Mouse (Mus musculus) mature B cell (primary cell): ENCODE results near the gene Lamp3.
"Not testable (repeated sequence)": the region's sequence is repeated elsewhere in the genome, so short reads cannot be mapped to it uniquely, and the experiment has no call there.

ENCODE experiments used
- in situ Hi-C: fragments of 300-500 bp; cut with MboI; formaldehyde crosslinking; loops from 2 replicates; pipeline ENCODE4 v1.14.3; 2019

Lamp3 gene

GRCm38 (mm10) chr16:19706216-19706615, at the start of gene Lamp3:
Gene Lamp3 (minus strand): TSS chr16:19706375.
- in situ Hi-C loops = no loop called here

DNA sequence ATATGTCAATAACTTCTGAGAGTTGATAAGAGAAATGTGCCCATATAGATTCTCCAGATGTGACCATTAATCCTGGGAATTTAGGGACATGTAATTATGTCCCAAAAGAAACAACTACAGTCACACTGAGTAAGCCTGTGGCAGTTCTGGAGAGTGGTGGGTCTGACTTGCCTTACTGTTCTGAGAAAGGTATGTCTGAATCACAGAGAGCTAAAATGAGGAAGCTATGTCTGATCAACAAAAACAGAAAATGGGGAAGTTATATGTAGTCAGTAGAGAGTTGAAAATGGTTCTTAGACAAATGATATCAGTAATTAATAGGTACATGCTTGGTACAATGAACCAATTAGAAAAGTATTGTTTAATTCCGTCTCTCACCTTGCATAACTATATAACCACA, 26.7 kb upstream of the Lamp3 start:
- in situ Hi-C loops = loop anchor here (25.0 kb wide), 1 partner anchor 354 kb away; the partner anchor contains the start of gene Klhl24

DNA sequence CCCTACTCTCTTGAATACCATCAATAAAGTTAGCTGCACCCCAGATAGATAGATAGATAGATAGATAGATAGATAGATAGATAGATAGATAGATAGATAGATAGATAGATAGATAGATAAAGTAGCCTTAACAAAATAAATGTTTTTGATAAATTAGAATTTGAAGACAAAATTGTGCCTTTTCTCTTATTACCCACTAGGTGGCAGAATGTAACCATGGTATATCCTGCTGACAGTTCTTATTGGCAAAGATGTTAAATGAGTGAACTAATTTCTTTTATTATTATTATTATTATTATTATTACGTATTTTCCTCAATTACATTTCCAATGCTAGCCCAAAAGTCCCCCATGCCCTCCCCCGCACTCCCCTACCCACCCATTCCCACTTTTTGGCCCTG, 18.0 kb upstream of the Lamp3 start:
- in situ Hi-C loops = not testable (repeated sequence)

- in situ Hi-C loops = no loop called here
Measured at GRCm38 (mm10) chr16:19720959-19721358, 14.8 kb upstream of the Lamp3 start.

DNA sequence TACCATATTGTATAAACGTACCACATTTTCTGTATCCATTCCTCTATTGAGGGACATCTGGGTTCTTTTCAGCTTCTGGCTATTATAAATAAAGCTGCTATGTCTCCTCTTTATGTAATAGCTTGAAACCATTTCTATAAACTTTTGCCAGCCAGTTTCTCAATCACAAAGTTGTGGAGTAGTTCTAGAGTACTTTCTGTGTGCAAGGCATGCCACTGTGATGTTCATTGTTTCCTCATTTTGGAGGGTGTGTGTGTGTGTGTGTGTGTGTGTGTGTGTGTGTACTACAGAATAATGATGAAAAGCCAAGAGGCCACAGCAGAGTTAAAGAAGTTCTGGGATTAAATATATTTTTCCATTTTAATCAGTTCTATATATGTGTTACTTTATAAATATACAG, 1.2 kb upstream of the Lamp3 start:
- in situ Hi-C loops = no loop called here

DNA sequence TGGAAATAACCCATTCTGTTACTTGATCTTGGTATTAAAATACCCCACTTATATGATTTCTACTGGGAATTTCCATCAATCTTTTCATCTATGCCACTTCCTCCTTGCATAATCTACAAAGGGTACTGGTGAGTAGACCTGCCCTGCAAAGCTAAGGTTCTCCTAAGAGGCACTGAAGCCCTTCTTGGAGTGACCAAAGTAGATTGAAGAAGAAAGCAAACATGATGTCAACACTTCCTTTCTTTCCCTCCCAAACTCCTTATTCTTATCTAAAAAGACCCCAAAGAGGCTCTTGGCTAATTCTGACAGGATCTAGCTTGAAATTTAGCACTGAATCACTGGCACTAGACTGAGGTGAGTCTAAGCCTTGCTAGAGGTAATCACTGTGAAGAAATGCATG, 7.0 kb downstream of the Lamp3 start:
- in situ Hi-C loops = no loop called here

GRCm38 (mm10) chr16:19670768-19671357, 35.3 kb downstream of the Lamp3 start:
- in situ Hi-C loops = no loop called here

- in situ Hi-C loops = no loop called here
Measured at GRCm38 (mm10) chr16:19666312-19666711, 39.9 kb downstream of the Lamp3 start.

GRCm38 (mm10) chr16:19629816-19630215, 76.4 kb downstream of the Lamp3 start, which contains the start of gene Olfr171:
Gene Olfr171 (minus strand): TSS chr16:19629916.
- in situ Hi-C loops = no loop called here

- in situ Hi-C loops = not testable (repeated sequence)
Measured at GRCm38 (mm10) chr16:19611782-19612181, 94.4 kb downstream of the Lamp3 start, which contains the start of gene Olfr170. Gene Olfr170 (minus strand): TSS chr16:19611882.
